Mouse (Mus musculus) midbrain, embryonic 16.5 days (tissue): ENCODE results near the gene Snapin. TPM values are rescaled to one million over a fixed set of nuclear protein-coding genes. Genes with fewer than 3 reads are reported as not detected.

Source experiments
- ATAC-seq: fragments of 200-750 bp; cut with Nextera tagmentation; 2 replicates; pipeline ENCODE4 v1.8.0; 2017; ENCODE audit warnings: moderate TSS enrichment
- H3K27ac ChIP-seq: fragments of 300-500 bp; sonication (generic); 2 replicates; pipeline ENCODE4 v1.5.1; 2014; ENCODE audit warnings: mild to moderate bottlenecking, low read length, mixed read lengths
- H3K27me3 ChIP-seq: fragments of 300-500 bp; sonication (generic); 2 replicates; pipeline ENCODE4 v1.6.1; 2014; ENCODE audit warnings: low read depth, low read length, mixed read lengths; ENCODE audit not compliant: control insufficient read depth, insufficient read depth
- H3K36me3 ChIP-seq: fragments of 300-500 bp; sonication (generic); 2 replicates; pipeline ENCODE4 v1.6.1; 2014; ENCODE audit warnings: mild to moderate bottlenecking, low read length, moderate library complexity, mixed read lengths; ENCODE audit not compliant: control insufficient read depth, insufficient read depth
- H3K4me1 ChIP-seq: fragments of 300-500 bp; sonication (generic); 2 replicates; pipeline ENCODE4 v1.6.1; 2014; ENCODE audit warnings: mild to moderate bottlenecking, low read length, mixed read lengths; ENCODE audit not compliant: control insufficient read depth, insufficient read depth
- H3K4me2 ChIP-seq: fragments of 300-500 bp; sonication (generic); 2 replicates; pipeline ENCODE4 v1.6.1; 2014; ENCODE audit warnings: mild to moderate bottlenecking, low read length, mixed read lengths
- H3K4me3 ChIP-seq: fragments of 300-500 bp; sonication (generic); 2 replicates; pipeline ENCODE4 v1.5.1; 2014; ENCODE audit warnings: low read depth, mild to moderate bottlenecking, low read length, moderate library complexity, mixed read lengths
- H3K9ac ChIP-seq: fragments of 300-500 bp; sonication (generic); 2 replicates; pipeline ENCODE4 v1.6.1; 2014; ENCODE audit warnings: low read depth, low read length, mixed read lengths
- H3K9me3 ChIP-seq: fragments of 300-500 bp; sonication (generic); replicated peaks from 2 replicates; pipeline ENCODE4 v1.6.1; 2014; ENCODE audit warnings: mild to moderate bottlenecking, low read length, mixed read lengths; ENCODE audit not compliant: control insufficient read depth, poor library complexity, severe bottlenecking
- WGBS: fragments of 180-500 bp; shearing (Covaris S2); extraction: QIAGEN DNeasy Blood & Tissue Kit; methylation state at CpG from one replicate; pipeline ENCODE4 v1.1.7; 2014; 5-methylcytosine and 5-hydroxymethylcytosine counted together
- polyA plus RNA-seq: library from polyadenylated mRNA; unstranded; fragments of >200 nt; fragmentation: Nextera tagmentation; extraction: Ambion mirVana; gene quantifications from 2 replicates; pipeline ENCODE4 v1.2.1, GENCODE M21; 2015

Gene Snapin
- 85.1 and 86.6 TPM in 2 replicates for polyA plus RNA-seq

DNA sequence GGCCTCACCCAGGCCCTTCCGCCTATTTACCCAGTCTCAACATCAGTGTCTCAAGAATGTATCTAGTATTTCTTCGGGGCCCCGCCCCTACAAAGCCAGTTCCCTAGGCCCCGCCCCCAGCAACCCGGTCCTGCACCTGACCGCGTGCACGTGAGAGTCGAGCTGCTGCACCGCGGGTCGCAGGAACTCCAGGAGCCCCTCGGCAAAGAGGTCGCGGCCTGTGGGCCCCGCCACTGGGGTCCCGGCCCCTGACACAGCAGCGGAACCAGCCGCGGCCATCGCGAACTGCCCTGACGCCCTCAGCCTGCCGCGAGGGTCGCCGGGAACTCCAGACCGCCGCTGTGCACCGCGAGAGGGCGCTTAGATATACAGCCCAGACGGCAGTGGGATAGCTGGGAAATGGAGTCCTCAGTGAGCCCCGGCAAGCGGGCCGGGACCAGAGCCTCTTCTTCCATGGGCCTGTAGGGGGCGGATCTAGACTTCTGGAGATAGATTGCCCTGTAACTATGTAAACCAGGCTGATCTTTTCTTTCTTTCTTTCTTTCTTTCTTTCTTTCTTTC lies at the start of gene Snapin:
Gene Snapin, minus strand, starts transcription at position 338 of the 561 bp plus-strand sequence.
- H3K4me1 ChIP-seq: peaks cover 6% of the 10 kb centered on the region
- peak; percentile 98 for ATAC-seq
- H3K4me2 ChIP-seq: peak within 1 kb of the TSS; percentile 80
- under 1% methylated on average over 37 of the region's 37 CpGs for WGBS
- H3K4me3 ChIP-seq: peak within 1 kb of the TSS; percentile 81
- no peaks in the 10 kb centered on the region for H3K9me3 ChIP-seq
- peak within 1 kb of the TSS; percentile 83 for H3K27ac ChIP-seq
- H3K9ac ChIP-seq: peak within 1 kb of the TSS; percentile 90
- peaks cover 24% of the 10 kb centered on the region for H3K36me3 ChIP-seq
- H3K27me3 ChIP-seq: no peaks in the 10 kb centered on the region

GRCm38 (mm10) chr3:90537905-90538296 lies 47.1 kb upstream of the Snapin start:
- 88% methylated on average over 5 of the region's 5 CpGs for WGBS
- Histone ChIP-seq H3K4me2 (no peak overlapping the region), H3K36me3 (no peaks in the 10 kb centered on the region), H3K9ac (no peak overlapping the region), H3K27ac (no peak overlapping the region), H3K9me3 (no peaks in the 10 kb centered on the region), H3K4me1 (0 out of 2 replicates have a peak, but pooled peaks cover 3% of the 10 kb centered on the region), H3K4me3 (no peak overlapping the region), H3K27me3 (no peaks in the 10 kb centered on the region)
- ATAC-seq: no peak

DNA sequence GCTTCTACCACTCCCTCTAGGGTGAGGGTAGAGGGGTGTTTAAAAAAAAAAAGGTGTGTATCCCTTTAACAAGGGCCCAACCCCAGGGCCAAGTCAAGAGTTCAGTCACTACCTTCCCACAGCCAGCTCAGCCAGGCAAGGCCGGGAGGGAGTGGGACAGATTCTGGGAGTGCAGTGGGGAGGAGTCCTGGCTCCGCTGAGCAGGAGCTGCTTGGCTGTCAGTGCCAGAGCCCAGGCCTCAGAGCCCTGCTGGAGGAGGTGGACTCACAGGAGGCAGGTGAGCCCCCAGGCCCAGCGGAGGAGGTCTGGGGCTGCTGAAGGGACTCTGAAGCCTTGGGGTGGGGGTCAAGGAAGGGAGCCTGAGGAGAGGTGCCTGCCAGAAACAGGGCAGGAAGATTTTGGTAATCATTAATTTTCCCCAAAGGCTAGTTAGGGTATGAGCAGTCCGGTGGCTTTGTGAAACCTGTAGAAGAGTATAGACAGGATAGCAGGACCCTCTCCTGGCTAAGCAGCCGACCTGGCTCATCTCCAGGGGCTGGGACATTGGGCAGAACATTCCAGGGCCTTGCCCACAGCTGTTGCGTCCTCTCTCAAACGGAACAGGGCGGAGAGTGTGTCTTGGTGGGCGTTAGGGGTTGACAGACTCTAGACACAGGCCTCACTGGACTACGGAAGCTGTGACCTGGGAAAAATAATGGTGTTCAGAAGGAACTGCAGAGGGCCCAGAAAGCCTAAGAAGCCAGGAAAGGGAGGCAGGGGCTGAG lies 46.5 kb upstream of the Snapin start, which contains the start of gene S100a16:
Gene S100a16, plus strand, starts transcription at position 114 of the 764 bp plus-strand sequence.
- no peak for ATAC-seq
- no peaks in the 10 kb centered on the region for H3K9me3 ChIP-seq
- no peaks in the 10 kb centered on the region for H3K27me3 ChIP-seq
- no peak within 1 kb of the TSS for H3K27ac ChIP-seq
- H3K4me3 ChIP-seq: no peak within 1 kb of the TSS
- H3K9ac ChIP-seq: no peak within 1 kb of the TSS
- 0 out of 2 replicates have a peak, but pooled peaks cover 3% of the 10 kb centered on the region for H3K4me1 ChIP-seq
- H3K36me3 ChIP-seq: no peaks in the 10 kb centered on the region
- 51% methylated on average over 10 of the region's 10 CpGs for WGBS
- H3K4me2 ChIP-seq: no peak within 1 kb of the TSS

DNA sequence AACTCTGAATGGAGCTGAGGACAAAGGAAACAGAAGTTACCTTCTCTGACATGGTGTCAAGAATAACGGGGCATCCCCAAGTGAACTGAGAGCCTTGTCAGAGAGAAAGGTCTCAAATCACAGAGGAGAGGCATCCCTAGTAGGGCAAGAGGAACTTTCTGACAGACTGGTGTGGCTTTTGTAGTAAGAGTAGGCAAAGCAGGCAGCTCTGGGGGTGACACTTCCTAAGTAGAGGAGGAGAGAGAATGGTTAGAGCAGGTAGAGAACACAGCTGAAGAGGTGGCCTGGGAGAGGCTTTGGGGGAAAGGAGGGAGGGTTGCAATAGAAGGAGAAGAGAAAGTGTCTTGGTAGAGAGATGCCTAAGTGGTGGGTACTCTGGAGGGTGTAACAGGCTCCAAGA lies 44.6 kb upstream of the Snapin start:
- Histone ChIP-seq H3K36me3 (no peaks in the 10 kb centered on the region), H3K4me2 (no peak overlapping the region), H3K9ac (no peak overlapping the region), H3K27me3 (no peaks in the 10 kb centered on the region), H3K4me3 (no peak overlapping the region), H3K4me1 (no peaks in the 10 kb centered on the region), H3K9me3 (no peaks in the 10 kb centered on the region), H3K27ac (no peak overlapping the region)
- 68% methylated on average over 1 of the region's 1 CpGs for WGBS
- no peak for ATAC-seq

DNA sequence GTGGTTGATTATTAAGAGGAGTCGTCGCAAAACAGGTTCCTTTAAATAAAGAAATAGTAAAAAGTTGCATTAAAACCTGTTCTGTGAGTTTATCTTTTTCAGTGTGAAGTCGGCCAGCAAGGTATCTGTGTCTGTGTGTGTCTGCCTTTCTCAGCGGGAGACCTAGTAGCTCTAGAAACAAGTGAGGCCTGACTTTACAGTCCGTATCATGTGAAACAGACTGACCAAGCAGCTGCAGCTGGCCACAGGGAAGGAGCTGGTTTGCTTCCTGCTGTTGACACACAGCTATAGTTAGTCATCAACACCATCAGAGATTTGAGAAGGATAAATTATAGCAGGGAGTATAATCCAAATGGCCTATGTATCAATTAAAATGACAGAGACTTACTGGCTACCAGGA lies 40.9 kb upstream of the Snapin start:
- no peaks in the 10 kb centered on the region for H3K4me1 ChIP-seq
- no peak overlapping the region for H3K9ac ChIP-seq
- no peak overlapping the region for H3K4me3 ChIP-seq
- no peak for ATAC-seq
- WGBS: 80% methylated on average over 5 of the region's 5 CpGs
- no peaks in the 10 kb centered on the region for H3K36me3 ChIP-seq
- H3K9me3 ChIP-seq: no peaks in the 10 kb centered on the region
- H3K4me2 ChIP-seq: no peak overlapping the region
- no peak overlapping the region for H3K27ac ChIP-seq
- H3K27me3 ChIP-seq: no peaks in the 10 kb centered on the region

DNA sequence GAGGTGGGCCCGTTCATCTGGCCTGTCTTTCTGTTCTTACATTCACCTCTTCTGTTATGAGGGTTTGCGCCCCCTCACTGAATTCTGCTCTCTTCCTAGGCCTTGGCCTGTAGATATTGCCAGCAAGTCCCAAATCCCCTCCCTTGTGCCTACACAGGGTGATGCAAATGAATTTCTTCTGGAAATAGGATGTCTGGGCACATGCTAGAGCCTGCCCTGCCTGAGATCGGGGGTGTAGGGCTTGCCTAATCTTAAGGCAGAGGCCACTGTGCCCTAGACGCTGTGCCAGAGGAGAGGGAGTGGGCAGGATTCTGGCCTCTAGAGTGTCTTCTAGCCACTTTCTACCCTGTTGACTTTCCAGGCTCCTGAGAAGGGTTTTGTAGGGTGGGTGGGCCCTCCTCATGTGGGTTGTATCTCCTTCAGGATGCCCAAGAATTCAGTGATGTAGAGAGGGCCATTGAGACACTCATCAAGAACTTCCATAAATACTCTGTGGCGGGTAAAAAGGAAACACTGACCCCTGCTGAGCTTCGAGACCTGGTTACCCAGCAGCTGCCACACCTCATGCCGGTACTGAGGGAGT lies 36.5 kb upstream of the Snapin start:
- 92% methylated on average over 7 of the region's 7 CpGs for WGBS
- no peak overlapping the region for H3K4me3 ChIP-seq
- no peak overlapping the region for H3K4me2 ChIP-seq
- H3K9ac ChIP-seq: no peak overlapping the region
- ATAC-seq: no peak
- no peaks in the 10 kb centered on the region for H3K27me3 ChIP-seq
- H3K4me1 ChIP-seq: no peaks in the 10 kb centered on the region
- no peak overlapping the region for H3K27ac ChIP-seq
- H3K9me3 ChIP-seq: no peaks in the 10 kb centered on the region
- H3K36me3 ChIP-seq: no peaks in the 10 kb centered on the region

- H3K4me3 ChIP-seq: no peak within 1 kb of the TSS
- H3K4me2 ChIP-seq: no peak within 1 kb of the TSS
- no peaks in the 10 kb centered on the region for H3K36me3 ChIP-seq
- no peaks in the 10 kb centered on the region for H3K27me3 ChIP-seq
- H3K9me3 ChIP-seq: no peaks in the 10 kb centered on the region
- no peak within 1 kb of the TSS for H3K27ac ChIP-seq
- WGBS: 86% methylated on average over 5 of the region's 5 CpGs
- H3K4me1 ChIP-seq: no peaks in the 10 kb centered on the region
- no peak for ATAC-seq
- H3K9ac ChIP-seq: no peak within 1 kb of the TSS
These were observed 35.7 kb upstream of the Snapin start, which contains the start of gene S100a14 for GRCm38 (mm10) chr3:90526580-90526979. TSS of gene S100a14 (plus strand) at chr3:90526856.

DNA sequence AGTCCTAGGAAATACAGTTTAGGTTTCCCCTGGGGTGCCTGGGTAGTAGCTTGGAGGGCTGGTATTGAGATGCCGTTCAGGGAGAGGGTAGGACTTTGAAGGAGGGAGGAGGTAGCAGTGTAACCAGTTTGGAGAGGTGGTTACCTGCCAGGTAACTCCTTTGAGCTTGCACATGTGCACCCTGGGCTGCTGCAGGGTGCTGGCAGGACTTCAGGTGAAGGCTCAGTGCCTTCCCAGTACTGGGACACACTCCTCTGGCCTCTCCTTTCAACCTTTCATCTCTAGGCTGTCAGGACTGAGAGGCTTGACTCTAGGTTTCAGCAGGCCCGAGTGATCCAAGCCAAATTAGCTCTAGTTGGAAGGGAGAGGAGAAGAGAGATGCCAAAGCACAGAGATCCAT lies 35.2 kb upstream of the Snapin start:
- ATAC-seq: no peak
- Histone ChIP-seq H3K27ac (no peak overlapping the region), H3K4me1 (no peaks in the 10 kb centered on the region), H3K9me3 (no peaks in the 10 kb centered on the region), H3K27me3 (no peaks in the 10 kb centered on the region), H3K4me3 (no peak overlapping the region), H3K4me2 (no peak overlapping the region), H3K9ac (no peak overlapping the region), H3K36me3 (no peaks in the 10 kb centered on the region)
- 79% methylated on average over 2 of the region's 2 CpGs for WGBS

DNA sequence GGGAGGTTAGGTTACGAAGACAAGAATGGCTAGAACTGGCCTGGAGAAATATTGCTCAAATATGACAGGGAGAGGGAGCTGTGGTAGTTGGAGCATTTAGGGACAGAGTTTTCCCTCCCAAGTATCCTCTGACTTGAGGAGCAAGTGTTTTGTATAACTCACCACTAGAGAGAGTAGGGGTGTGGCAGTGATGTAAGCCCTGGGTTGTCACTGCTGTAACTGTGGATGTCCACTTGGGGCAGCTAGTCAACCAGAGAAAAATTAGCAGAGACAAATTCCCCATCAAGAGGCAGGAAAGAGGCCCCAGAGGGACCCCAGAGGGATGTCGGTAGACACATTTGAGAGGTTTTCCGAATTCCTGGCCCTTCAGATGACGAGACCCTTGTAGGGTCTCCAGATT lies 34.6 kb upstream of the Snapin start:
- Histone ChIP-seq H3K27me3 (no peaks in the 10 kb centered on the region), H3K36me3 (no peaks in the 10 kb centered on the region), H3K27ac (no peak overlapping the region), H3K4me2 (no peak overlapping the region), H3K4me3 (no peak overlapping the region), H3K9ac (no peak overlapping the region), H3K4me1 (no peaks in the 10 kb centered on the region), H3K9me3 (no peaks in the 10 kb centered on the region)
- no peak for ATAC-seq
- 69% methylated on average over 4 of the region's 4 CpGs for WGBS
